Mouse (Mus musculus) CH12.LX (cell line): Measurements from ENCODE around the gene Slc6a4.

ENCODE experiments used
- CTCF ChIP-seq, 2 experiments: IDR thresholded peaks in 1 of 2; conservative IDR thresholded peaks in 1 of 2; 2 replicates each; pipeline ENCODE4 v1.5.1; 2011 to 2012; ENCODE audit warnings: low read depth in 2 of 2, low read length in 2 of 2, improper control_type of control experiment in 1 of 2, inconsistent platforms in 1 of 2, mild to moderate bottlenecking in 1 of 2, moderate library complexity in 1 of 2
- EP300 ChIP-seq: IDR thresholded peaks from 2 replicates; pipeline ENCODE4 v1.6.1; 2011; ENCODE audit warnings: low read length, improper control_type of control experiment
- MEF2A ChIP-seq: IDR thresholded peaks from 2 replicates; pipeline ENCODE4 v1.6.1; 2014; ENCODE audit warnings: low read depth, mild to moderate bottlenecking, inconsistent platforms, low read length, improper control_type of control experiment, borderline replicate concordance
- POLR2A ChIP-seq: IDR thresholded peaks from 2 replicates; pipeline ENCODE4 v1.6.1; 2011; ENCODE audit warnings: low read depth, mild to moderate bottlenecking, improper control_type of control experiment, low read length
- TBP ChIP-seq: conservative IDR thresholded peaks from 2 replicates; pipeline ENCODE4 v1.6.1; 2011; ENCODE audit warnings: low read depth, low read length, improper control_type of control experiment
- TCF12 ChIP-seq: IDR thresholded peaks from 2 replicates; pipeline ENCODE4 v1.6.1; 2014; ENCODE audit warnings: low read depth, mild to moderate bottlenecking, inconsistent platforms, low read length, improper control_type of control experiment

DNA sequence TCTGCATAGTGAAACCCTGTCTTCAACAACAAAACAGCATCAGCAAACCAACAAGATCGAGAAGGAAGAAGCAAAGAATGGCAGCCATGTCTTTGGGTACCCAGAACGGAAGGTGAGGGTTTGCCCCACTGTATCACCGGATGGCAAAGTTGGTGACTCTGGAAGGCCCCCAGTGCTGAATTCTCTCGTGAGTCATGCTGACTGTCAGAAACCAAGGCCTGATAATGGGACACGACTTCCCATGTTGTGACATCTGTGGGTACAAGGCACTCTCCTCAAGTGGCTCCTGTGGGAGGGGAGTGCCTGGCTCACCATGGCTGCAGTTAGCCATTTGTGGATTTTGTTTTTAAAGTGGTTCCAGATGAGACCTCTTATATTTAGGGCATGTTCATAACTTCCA, 7.6 kb upstream of the Slc6a4 start:
- no peak for TF ChIP-seq CTCF (conservative IDR thresholded peaks at IDR 0.05 in 1 of 2, IDR thresholded peaks at IDR 0.05 in 1 of 2; ENCODE audit: low read depth in 2 of 2, low read length in 2 of 2)
- TF ChIP-seq TBP: no peak
- TF ChIP-seq EP300: no peak
- no peak for TF ChIP-seq MEF2A
- no peak for TF ChIP-seq TCF12
- no peak for TF ChIP-seq POLR2A
